Mouse (Mus musculus): Measurements from ENCODE around the gene Fcgr2b.

Fcgr2b gene

DNA sequence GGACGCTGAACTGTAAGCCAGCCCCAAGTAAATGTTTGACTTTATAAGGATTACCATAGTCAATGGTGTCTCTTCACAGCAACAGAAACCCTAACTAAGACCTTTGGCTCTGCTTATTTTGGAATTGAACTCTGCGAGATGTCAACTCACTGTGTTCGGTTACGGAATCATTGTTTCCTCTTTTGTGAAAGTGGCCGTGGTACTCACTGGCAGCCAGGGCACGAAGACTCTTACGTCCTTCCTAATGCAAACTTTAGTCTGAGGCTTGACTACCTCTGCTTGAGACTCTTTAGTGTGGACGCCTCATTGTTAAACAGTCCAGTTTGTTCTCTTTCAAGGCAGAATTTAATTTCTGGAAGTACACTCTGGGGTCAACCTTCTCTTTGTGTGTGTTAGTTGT, 57.0 kb downstream of the Fcgr2b start:
- no peak for DNase-seq

DNA sequence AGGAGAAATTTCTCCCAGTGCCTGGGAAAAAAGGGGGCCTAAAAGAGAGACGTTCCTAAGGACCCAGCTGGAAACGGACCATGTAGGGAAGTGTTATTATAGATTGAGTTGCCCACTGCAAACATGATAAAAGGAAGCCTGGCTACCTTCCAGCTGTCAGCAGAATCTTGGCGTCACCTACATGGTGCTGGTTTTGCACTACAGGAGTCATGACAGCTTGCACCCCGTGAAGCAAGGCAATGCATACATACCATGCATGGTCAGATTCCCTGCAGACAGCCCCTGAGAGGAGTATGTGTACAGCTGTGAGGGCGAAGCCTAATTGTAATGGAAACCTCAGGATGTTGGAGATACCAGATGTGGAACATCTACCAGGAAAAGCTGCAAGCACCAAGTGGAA, 60.7 kb downstream of the Fcgr2b start:
- DNase-seq = no peak

DNA sequence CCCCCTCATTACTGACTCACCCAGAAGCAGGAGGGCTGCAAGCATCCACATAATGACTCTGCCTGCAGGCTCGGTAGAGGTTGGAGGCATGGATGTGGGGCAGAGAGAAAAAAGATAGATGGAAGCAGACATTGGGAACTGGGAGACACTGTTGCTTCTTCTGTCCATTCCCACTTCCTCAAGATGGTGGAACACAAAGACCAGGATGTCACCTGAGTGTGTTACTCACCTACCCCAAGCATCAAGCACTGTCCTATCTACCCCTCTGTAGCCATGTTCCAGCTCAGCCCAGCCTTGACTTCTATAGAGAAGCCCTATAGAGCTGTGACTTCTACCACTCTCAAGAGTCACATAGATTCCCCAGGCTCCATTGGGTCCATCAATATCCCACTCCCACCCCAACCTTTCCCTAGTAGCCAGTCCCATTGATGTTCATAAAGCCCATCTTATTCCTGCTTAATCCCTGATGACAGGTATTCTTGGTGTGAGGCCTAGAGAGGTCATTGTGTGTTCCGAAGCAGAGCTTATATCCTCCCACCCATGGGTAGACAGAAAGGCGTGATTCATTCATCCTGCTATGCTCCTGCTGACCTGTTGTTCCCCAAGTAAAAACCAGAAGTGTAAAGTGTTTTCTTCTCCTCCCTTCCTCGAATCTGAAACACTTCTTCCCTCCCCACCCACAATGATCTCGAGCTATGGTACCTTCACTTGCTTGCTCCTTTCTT, 63.3 kb downstream of the Fcgr2b start, which contains the start of gene Fcrlb:
TSS of gene Fcrlb (minus strand) at position 51 of the 725 bp plus-strand sequence.
- DNase-seq = no peak

DNA sequence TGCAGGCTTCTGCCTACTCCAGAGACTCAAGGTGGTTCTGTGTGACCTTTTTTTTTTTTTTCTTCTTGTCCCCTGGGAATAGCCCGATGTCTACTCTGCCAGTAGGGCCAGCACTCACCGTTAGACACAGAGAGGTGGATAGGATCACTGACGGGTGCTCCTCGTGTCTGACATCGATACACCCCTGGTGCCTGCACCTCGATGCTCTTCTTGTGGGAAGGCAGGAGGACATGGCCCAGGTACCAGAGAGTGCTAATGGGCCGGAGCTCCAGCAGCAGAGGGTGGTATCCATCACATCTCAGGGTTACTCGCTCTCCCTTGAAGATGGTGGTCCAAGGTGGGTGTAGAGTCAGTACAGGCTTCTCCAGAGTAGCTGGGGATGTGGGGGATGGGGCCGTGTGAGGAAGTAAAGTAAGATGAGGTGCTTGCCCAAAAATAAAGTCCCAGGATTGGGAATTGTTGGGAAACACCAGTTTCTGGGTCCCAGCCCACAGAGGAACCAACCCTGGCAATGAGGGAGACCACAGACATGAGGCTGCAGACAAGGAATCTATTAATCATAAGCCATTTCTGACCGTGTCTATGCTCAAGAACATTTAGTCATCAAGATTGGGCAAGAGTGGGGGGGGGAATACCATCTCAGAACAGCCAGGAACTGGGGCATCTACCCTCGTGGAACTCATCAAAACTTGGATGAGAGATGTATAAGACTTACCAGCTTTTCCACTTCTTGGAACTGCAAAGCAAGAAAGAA, 64.3 kb downstream of the Fcgr2b start:
- no peak for DNase-seq

Measured in right cerebral cortex, postnatal 25 days (tissue).